Mouse (Mus musculus) heart, embryonic 13.5 days (tissue): ENCODE measurements at regions not wholly inside any gene's neighbourhood (a gene's known extent, or its start where the extent isn't known, plus 50 kb on each side); places are given as distances from the start of the nearest gene placed in this dataset.
A peak's percentile ranks its signal among the peaks of the same experiment; 100 is the strongest.

Experiments
- ATAC-seq: fragments of 200-750 bp; cut with Nextera tagmentation; 2 replicates; pipeline ENCODE4 v1.8.0; 2017; ENCODE audit warnings: moderate TSS enrichment; ENCODE audit not compliant: insufficient number of reproducible peaks, low FRiP score, low TSS enrichment; ENCODE audit errors: extremely low read depth
- H3K27ac ChIP-seq: fragments of 300-500 bp; sonication (generic); replicated peaks from 2 replicates; pipeline ENCODE4 v1.5.1; 2015; ENCODE audit warnings: moderate library complexity, mild to moderate bottlenecking, inconsistent platforms
- H3K27me3 ChIP-seq: fragments of 300-500 bp; sonication (generic); replicated peaks from 2 replicates; pipeline ENCODE4 v1.6.1; 2015; ENCODE audit warnings: mild to moderate bottlenecking, inconsistent platforms
- H3K36me3 ChIP-seq: fragments of 300-500 bp; sonication (generic); 2 replicates; pipeline ENCODE4 v1.6.1; 2015; ENCODE audit warnings: mild to moderate bottlenecking, inconsistent platforms
- H3K4me1 ChIP-seq: fragments of 300-500 bp; sonication (generic); 2 replicates; pipeline ENCODE4 v1.6.1; 2015; ENCODE audit warnings: inconsistent platforms
- H3K4me2 ChIP-seq: fragments of 300-500 bp; sonication (generic); 2 replicates; pipeline ENCODE4 v1.6.1; 2015; ENCODE audit warnings: inconsistent platforms, mild to moderate bottlenecking, moderate library complexity
- H3K4me3 ChIP-seq: fragments of 300-500 bp; sonication (generic); 2 replicates; pipeline ENCODE4 v1.5.1; 2015; ENCODE audit warnings: moderate library complexity, mild to moderate bottlenecking, inconsistent platforms
- H3K9ac ChIP-seq: fragments of 300-500 bp; sonication (generic); 2 replicates; pipeline ENCODE4 v1.6.1; 2015; ENCODE audit warnings: inconsistent platforms, mild to moderate bottlenecking, moderate library complexity
- H3K9me3 ChIP-seq: fragments of 300-500 bp; sonication (generic); 2 replicates; pipeline ENCODE4 v1.6.1; 2016; ENCODE audit warnings: inconsistent platforms
- WGBS: fragments of 180-500 bp; shearing (Covaris S2); methylation state at CpG from one replicate; pipeline ENCODE4 v1.1.7; 2015; ENCODE audit warnings: mixed read lengths; 5-methylcytosine and 5-hydroxymethylcytosine counted together

DNA sequence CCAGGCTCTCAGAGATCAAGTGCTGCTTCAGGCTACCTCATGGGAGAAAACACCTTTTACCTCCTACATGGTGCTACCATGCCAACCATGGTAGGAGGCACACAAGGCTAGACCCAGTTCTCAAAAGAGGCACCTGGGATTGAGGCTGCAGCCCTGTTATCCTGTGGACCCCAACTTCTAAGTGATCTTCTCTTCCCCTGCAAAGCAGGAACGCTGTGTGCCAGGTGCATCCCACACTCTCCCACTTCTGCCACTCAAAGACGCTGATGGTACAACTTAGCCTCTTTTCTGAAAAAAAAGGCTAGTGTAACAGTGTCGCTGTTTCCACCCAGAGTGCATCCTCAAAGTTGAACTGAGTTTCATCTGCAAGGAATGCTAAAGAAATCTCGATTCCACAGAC is 138.7 kb downstream of the Npy start:
- Histone ChIP-seq H3K4me2 (no peak overlapping the region), H3K9ac (no peak overlapping the region), H3K9me3 (no peaks in the 10 kb centered on the region), H3K36me3 (no peaks in the 10 kb centered on the region), H3K4me1 (no peaks in the 10 kb centered on the region), H3K27me3 (no peaks in the 10 kb centered on the region), H3K27ac (no peak overlapping the region), H3K4me3 (no peak overlapping the region)
- no peak for ATAC-seq
- WGBS: 78% methylated on average over 4 of the region's 4 CpGs

DNA sequence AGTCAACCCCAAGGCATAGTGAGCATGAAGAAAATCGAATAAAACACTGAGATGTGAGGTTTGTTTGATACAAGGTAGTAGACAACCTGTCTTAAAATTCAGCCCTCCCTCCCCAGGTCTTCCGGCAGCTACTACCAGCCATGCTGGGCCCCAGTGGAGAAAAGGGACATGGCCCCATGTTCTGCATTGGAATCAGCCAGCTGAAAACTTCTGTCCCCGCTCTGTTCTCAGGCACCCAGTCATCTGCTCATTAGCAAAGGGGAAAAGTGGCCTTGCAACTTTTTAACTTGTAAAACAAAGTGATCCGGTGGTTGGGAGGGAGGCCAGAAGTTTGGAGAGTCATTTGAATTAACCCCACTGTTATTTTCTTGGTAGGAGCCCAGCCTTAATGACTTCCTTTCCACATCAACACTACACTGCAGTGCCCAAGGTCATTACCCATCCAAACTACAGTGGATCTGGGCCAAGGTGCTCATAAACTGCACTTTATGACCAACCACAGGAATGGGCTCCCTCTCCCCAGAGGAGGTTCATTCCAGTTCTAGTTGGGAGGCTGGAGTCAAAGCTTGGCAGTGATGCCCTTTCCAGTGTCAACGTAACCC is 143.5 kb downstream of the Npy start:
- no peak overlapping the region for H3K27ac ChIP-seq
- H3K4me3 ChIP-seq: no peak overlapping the region
- no peaks in the 10 kb centered on the region for H3K9me3 ChIP-seq
- H3K9ac ChIP-seq: no peak overlapping the region
- H3K4me1 ChIP-seq: no peaks in the 10 kb centered on the region
- 73% methylated on average over 5 of the region's 5 CpGs for WGBS
- ATAC-seq: no peak
- H3K27me3 ChIP-seq: no peaks in the 10 kb centered on the region
- no peaks in the 10 kb centered on the region for H3K36me3 ChIP-seq
- H3K4me2 ChIP-seq: no peak overlapping the region

DNA sequence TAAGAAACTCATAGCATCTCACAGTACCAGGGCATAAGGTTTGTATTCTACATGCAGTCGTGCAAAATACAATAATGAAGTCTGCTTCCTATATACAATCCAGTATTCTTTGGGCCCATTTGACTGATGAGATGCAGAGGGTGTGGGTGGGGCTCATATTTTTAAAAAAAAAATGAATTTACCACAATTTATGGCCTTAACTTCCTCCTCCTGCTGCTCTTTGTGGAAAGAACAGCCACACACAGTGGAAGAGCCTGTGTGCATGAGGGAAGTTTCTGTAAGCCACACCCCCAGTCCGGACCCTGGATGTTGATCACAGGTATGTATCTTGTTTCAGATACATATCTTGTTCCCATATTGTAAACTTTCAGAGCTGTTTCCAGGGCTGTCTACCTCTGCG is 143.5 kb upstream of the Mpp6 start:
- Histone ChIP-seq H3K4me1 (no peaks in the 10 kb centered on the region), H3K9ac (no peak overlapping the region), H3K4me3 (no peak overlapping the region), H3K27me3 (no peaks in the 10 kb centered on the region), H3K4me2 (no peak overlapping the region), H3K9me3 (no peaks in the 10 kb centered on the region), H3K36me3 (no peaks in the 10 kb centered on the region), H3K27ac (no peak overlapping the region)
- no peak for ATAC-seq
- 63% methylated on average over 3 of the region's 3 CpGs for WGBS

DNA sequence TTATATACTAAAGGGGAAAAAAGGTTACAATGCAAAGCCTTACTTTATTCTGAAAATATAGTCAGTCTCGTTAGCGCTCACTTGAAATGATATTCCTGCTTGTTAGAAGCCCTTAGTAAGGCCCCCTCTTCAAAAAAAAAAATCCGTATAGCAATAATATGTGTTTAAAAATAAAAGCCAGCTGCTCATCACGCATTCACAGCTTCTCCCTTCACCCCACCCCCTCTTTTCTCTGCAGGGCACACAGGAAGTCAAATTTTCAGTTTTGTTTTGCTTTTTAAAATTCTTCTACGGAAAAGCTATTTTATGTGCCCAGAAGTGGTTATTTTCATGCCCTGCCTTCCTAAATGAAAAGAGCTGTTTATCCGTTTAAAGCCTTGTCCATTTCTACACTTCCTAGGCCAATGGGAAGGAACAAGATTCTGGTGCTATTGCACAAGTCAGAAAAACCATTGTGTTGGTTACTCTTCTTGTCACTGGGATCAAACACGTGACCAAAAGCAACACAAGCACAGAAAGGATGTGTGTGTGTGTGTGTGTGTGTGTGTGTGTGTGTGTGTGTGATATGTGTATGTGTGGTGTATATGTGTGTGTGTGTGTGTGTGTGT is 136.7 kb upstream of the Mpp6 start:
- Histone ChIP-seq H3K4me1 (no peaks in the 10 kb centered on the region), H3K9me3 (no peaks in the 10 kb centered on the region), H3K9ac (no peak overlapping the region), H3K4me2 (no peak overlapping the region), H3K4me3 (no peak overlapping the region), H3K27me3 (0 out of 2 replicates have a peak, but pooled peaks cover 3% of the 10 kb centered on the region), H3K27ac (no peak overlapping the region), H3K36me3 (no peaks in the 10 kb centered on the region)
- ATAC-seq: no peak
- 63% methylated on average over 7 of the region's 7 CpGs for WGBS

DNA sequence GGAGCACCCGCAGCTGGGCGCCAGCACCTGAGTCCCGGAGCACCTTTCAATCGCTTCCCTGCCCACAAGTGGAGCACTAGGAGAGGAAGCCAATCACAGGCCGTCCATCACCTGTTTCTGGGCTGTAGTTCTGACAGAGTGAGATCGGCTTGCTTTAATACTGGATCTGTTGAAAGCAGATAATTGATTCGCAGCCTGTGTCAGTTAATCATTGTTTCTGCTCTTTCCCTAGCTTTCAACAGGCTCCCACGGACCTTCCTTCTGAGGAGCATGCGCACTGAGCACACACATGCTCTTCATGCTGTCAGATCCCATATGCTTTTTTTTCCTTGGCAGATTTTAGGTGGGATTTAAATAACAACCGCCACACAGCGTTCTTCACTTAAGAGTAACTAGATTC is 132.3 kb upstream of the Mpp6 start:
- H3K4me2 ChIP-seq: 0 out of 2 replicates have a peak overlapping the region, but pooled peaks have one; percentile 33
- H3K27me3 ChIP-seq: 0 out of 2 replicates have a peak, but pooled peaks cover 3% of the 10 kb centered on the region
- H3K27ac ChIP-seq: no peak overlapping the region
- H3K9ac ChIP-seq: no peak overlapping the region
- no peak overlapping the region for H3K4me3 ChIP-seq
- 54% methylated on average over 11 of the region's 11 CpGs for WGBS
- no peaks in the 10 kb centered on the region for H3K4me1 ChIP-seq
- no peaks in the 10 kb centered on the region for H3K9me3 ChIP-seq
- H3K36me3 ChIP-seq: no peaks in the 10 kb centered on the region
- no peak for ATAC-seq

DNA sequence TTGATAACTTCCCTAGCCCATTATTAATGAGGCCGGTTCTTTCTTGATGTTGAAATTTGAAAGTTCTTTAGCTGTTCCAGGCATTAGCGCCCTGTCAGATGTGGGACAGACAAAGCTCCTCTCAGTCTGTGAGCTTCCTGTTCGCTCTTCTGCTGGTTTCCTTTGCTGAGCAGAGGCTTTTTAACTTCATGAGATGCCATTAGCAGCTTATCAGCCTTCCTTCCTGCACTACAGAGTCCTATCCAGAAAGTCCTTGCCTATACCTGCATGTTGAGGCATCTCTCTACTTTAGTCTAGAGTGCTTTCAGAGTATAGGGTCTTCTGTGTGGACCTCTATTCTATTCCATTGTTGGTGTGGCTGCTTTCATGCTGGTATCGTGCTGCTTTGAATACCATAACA is 126.3 kb upstream of the Mpp6 start:
- H3K36me3 ChIP-seq: no peaks in the 10 kb centered on the region
- H3K4me2 ChIP-seq: no peak overlapping the region
- H3K4me3 ChIP-seq: no peak overlapping the region
- ATAC-seq: no peak
- no peaks in the 10 kb centered on the region for H3K9me3 ChIP-seq
- H3K4me1 ChIP-seq: peaks cover 21% of the 10 kb centered on the region
- H3K27ac ChIP-seq: no peak overlapping the region
- H3K9ac ChIP-seq: no peak overlapping the region
- 65% methylated on average over 4 of the region's 4 CpGs for WGBS
- H3K27me3 ChIP-seq: no peaks in the 10 kb centered on the region

DNA sequence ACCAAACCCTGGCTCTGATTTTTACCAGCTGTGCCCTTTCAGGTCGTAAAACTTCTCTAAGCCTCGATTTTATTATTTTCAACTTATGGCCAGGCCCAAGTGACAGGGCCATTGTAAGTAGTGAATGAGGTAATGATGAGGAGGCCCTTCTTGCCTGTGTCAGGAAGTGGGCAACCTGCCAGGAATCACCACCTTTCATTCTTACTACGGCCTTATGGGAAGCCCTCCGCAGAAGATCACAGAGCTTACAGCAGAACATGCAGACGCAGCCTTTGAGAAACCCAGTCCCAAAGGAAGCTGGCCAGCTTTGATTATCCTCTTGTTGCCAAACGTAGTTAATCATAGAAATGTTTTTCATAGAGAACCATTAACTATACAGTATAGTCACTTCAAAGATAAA is 124.9 kb upstream of the Mpp6 start:
- Histone ChIP-seq H3K27me3 (no peaks in the 10 kb centered on the region), H3K4me2 (no peak overlapping the region), H3K9me3 (no peaks in the 10 kb centered on the region), H3K4me3 (no peak overlapping the region), H3K9ac (no peak overlapping the region), H3K4me1 (peaks cover 30% of the 10 kb centered on the region), H3K36me3 (no peaks in the 10 kb centered on the region), H3K27ac (peak overlapping the region; percentile 50; the same call in 1 of the 2 replicates)
- ATAC-seq: no peak
- 19% methylated on average over 6 of the region's 6 CpGs for WGBS

DNA sequence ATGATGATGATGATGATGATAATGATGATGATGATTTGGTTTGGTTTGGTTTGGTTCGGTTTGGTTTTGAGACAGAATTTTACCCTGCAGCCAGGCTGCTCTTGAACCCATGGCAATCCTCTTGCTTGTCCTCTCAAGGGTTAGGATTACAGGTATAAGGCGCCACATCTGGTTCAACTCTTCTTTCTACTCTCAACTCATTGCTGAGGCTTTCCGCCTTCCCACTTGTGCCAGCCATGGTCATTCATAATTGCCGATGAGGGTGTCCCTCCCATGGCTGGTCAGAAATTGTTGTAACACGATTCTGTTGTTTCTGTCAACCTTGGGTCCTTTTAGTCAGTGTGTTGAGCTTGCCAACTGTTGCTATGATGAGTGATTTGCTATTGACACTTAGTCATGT is 122.9 kb upstream of the Mpp6 start:
- H3K36me3 ChIP-seq: no peaks in the 10 kb centered on the region
- H3K27ac ChIP-seq: no peak overlapping the region
- no peaks in the 10 kb centered on the region for H3K9me3 ChIP-seq
- peaks cover 37% of the 10 kb centered on the region for H3K4me1 ChIP-seq
- no peak overlapping the region for H3K9ac ChIP-seq
- H3K4me2 ChIP-seq: no peak overlapping the region
- WGBS: 88% methylated on average over 5 of the region's 5 CpGs
- ATAC-seq: no peak
- H3K4me3 ChIP-seq: no peak overlapping the region
- H3K27me3 ChIP-seq: no peaks in the 10 kb centered on the region

DNA sequence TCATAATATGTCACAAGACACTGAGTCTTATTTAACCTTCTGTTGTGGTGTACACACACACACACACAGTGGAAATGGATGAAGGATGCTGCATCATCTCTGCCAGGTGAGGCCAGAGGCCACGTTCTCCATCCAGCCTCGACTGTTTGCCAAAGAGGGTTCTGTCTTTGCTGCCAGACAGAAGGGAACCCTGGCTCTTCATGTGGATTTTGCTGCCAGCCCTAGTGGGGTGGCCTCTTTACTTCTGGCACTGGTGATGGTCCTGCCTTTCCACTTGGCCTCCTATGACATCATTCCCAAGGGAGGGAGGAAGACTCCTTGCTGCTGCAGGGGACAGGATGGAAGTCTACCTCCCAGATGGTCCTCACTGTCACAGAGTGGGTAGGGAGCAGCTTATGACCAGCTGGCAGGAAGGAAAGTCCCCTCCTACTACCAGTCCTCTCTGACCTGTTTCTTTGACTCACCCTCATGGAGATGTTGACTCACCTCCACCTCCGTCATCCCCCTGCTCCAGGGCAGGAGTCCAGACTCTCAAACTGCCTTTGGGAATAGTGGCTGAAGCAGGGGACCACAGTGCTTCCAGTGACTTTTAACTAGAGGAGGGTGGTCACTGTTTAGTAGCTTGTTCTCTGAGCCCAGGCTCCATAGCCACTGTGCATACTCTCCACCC is 122.4 kb upstream of the Mpp6 start:
- Histone ChIP-seq H3K9ac (no peak overlapping the region), H3K27me3 (no peaks in the 10 kb centered on the region), H3K4me3 (no peak overlapping the region), H3K9me3 (no peaks in the 10 kb centered on the region), H3K4me1 (peaks cover 40% of the 10 kb centered on the region), H3K36me3 (no peaks in the 10 kb centered on the region), H3K27ac (no peak overlapping the region), H3K4me2 (no peak overlapping the region)
- no peak for ATAC-seq
- 68% methylated on average over 3 of the region's 3 CpGs for WGBS

DNA sequence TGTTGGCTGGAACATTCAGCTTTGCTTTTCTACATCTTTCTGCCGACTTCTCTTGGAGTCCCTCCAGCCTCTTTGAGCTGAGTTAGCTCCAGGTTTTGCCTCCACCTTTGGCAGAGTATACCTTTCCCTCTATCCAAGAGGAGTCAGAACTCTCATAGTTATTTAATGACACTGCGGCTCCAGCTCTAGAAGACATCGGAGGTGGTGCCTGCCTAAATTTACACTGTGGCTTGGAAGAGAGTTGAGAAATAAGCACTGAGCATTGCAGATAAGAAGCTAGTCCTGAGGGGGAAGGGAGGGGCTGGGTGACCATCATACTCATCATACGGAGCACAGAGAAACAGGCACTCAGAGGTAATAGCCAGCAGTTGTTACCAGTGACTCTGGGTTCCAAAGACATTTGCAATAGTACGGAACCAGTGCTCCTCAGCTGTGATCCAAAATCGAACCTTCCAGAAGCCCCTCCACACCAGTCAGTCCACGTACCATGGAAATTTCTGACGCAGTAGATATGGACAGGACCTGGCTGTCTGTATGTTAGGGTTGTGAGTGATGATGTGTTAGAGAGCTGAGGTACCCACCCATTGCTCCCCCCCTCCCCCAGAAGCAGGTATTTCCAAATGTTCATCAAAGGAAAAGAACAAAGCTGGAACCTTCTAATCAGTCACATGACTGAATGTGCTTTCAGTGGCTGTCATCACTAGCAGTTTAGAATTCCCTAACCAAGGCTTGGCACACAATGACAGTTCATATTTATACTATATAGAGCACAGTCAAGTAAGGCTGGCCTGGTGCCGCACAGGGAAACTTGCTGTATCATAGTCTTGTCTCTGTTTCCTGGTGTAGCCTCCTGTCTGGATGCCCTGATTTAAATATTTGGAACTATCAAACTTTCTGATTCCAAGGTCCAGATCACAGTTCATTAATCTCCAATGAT is 120.2 kb upstream of the Mpp6 start:
- Histone ChIP-seq H3K9ac (peak overlapping the region; percentile 20; the same call in 1 of the 2 replicates), H3K36me3 (no peaks in the 10 kb centered on the region), H3K4me2 (peak overlapping the region; percentile 37), H3K4me3 (no peak overlapping the region), H3K9me3 (no peaks in the 10 kb centered on the region), H3K4me1 (peaks cover 39% of the 10 kb centered on the region), H3K27ac (peak overlapping the region; percentile 82), H3K27me3 (no peaks in the 10 kb centered on the region)
- WGBS: 34% methylated on average over 9 of the region's 9 CpGs
- ATAC-seq: peak; percentile 68

DNA sequence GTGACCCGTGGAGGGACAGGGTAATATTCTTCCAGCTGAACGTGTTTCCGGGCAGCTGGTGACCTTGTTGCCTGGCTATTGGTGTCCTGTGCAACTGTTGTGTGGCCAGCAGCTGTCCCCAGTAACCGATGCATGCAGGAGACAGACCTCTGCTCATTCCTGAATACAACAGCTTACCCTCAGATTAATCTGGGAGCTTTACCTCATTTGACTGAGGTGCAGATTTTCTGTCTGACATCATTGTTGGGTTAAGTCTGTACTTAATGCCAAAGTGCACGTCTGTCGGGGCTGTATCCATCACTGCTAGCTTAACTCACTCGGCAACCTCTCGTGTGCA is 119.6 kb upstream of the Mpp6 start:
- H3K9me3 ChIP-seq: no peaks in the 10 kb centered on the region
- peaks cover 33% of the 10 kb centered on the region for H3K4me1 ChIP-seq
- no peaks in the 10 kb centered on the region for H3K36me3 ChIP-seq
- peak overlapping the region; percentile 20; the same call in 1 of the 2 replicates for H3K9ac ChIP-seq
- no peak overlapping the region for H3K4me3 ChIP-seq
- WGBS: 36% methylated on average over 8 of the region's 8 CpGs
- no peak for ATAC-seq
- H3K27me3 ChIP-seq: no peaks in the 10 kb centered on the region
- H3K27ac ChIP-seq: peak overlapping the region; percentile 82
- peak overlapping the region; percentile 37 for H3K4me2 ChIP-seq
